Mouse (Mus musculus) intestine, embryonic 14.5 days (tissue): Measurements from ENCODE around the gene Stn1. TPM values are rescaled to one million over a fixed set of nuclear protein-coding genes. Genes with fewer than 3 reads are reported as not detected.
A peak's percentile ranks its signal among the peaks of the same experiment; 100 is the strongest.

Source experiments
- ATAC-seq: fragments of 200-750 bp; cut with Nextera tagmentation; replicated peaks from 2 replicates; pipeline ENCODE4 v1.8.0; 2017; ENCODE audit warnings: low read depth, moderate number of reproducible peaks, moderate TSS enrichment, moderate library complexity; ENCODE audit not compliant: low FRiP score, low TSS enrichment
- DNase-seq: peaks from one replicate; pipeline ENCODE4 v3.0.0-alpha.2; 2018; ENCODE audit warnings: low spot score
- H3K27ac ChIP-seq: fragments of 300-500 bp; sonication (generic); 2 replicates; pipeline ENCODE4 v1.5.1; 2014; ENCODE audit warnings: low read depth, mild to moderate bottlenecking, control low read depth
- H3K27me3 ChIP-seq: fragments of 300-500 bp; sonication (generic); replicated peaks from 2 replicates; pipeline ENCODE4 v1.6.1; 2014; ENCODE audit warnings: low read length, control low read depth; ENCODE audit not compliant: control insufficient read depth, insufficient read depth
- H3K36me3 ChIP-seq: fragments of 300-500 bp; sonication (generic); 2 replicates; pipeline ENCODE4 v1.6.1; 2014; ENCODE audit warnings: low read length, control low read depth; ENCODE audit not compliant: control insufficient read depth, insufficient read depth
- H3K4me1 ChIP-seq: fragments of 300-500 bp; sonication (generic); replicated peaks from 2 replicates; pipeline ENCODE4 v1.6.1; 2014; ENCODE audit warnings: low read length, control low read depth, mixed read lengths; ENCODE audit not compliant: control insufficient read depth, insufficient read depth
- H3K4me2 ChIP-seq: fragments of 300-500 bp; sonication (generic); 2 replicates; pipeline ENCODE4 v1.6.1; 2014; ENCODE audit warnings: low read length
- H3K4me3 ChIP-seq: fragments of 300-500 bp; sonication (generic); 2 replicates; pipeline ENCODE4 v1.5.1; 2014; ENCODE audit warnings: low read depth, low read length, control low read depth, mixed read lengths
- H3K9ac ChIP-seq: fragments of 300-500 bp; sonication (generic); 2 replicates; pipeline ENCODE4 v1.6.1; 2014; ENCODE audit warnings: mild to moderate bottlenecking, low read length
- H3K9me3 ChIP-seq: fragments of 300-500 bp; sonication (generic); 2 replicates; pipeline ENCODE4 v1.6.1; 2016; ENCODE audit warnings: low read length, control low read depth; ENCODE audit not compliant: control insufficient read depth
- WGBS: fragments of 180-500 bp; shearing (Covaris S2); extraction: QIAGEN DNeasy Blood & Tissue Kit; methylation state at CpG from one replicate; pipeline ENCODE4 v1.1.7; 2014; 5-methylcytosine and 5-hydroxymethylcytosine counted together
- polyA plus RNA-seq: library from polyadenylated mRNA; unstranded; fragments of >200 nt; fragmentation: Nextera tagmentation; extraction: Ambion mirVana; gene quantifications from 2 replicates; pipeline ENCODE4 v1.2.1, GENCODE M21; 2014

Stn1 gene
- polyA plus RNA-seq, 1 experiment from 2014 or later = 53.5 TPM

- Histone ChIP-seq H3K4me3 (no peak overlapping the region), H3K9ac (no peak overlapping the region), H3K27ac (no peak overlapping the region), H3K9me3 (0 out of 2 replicates have a peak, but pooled peaks cover 4% of the 10 kb centered on the region), H3K4me2 (no peak overlapping the region), H3K4me1 (peaks cover 6% of the 10 kb centered on the region), H3K36me3 (no peaks in the 10 kb centered on the region), H3K27me3 (no peaks in the 10 kb centered on the region)
- no peak for ATAC-seq
- WGBS = 31% methylated on average over 4 of the region's 4 CpGs
- DNase-seq = no peak
Observed at GRCm38 (mm10) chr19:47488250-47488649, 49.1 kb downstream of the Stn1 start.

DNA sequence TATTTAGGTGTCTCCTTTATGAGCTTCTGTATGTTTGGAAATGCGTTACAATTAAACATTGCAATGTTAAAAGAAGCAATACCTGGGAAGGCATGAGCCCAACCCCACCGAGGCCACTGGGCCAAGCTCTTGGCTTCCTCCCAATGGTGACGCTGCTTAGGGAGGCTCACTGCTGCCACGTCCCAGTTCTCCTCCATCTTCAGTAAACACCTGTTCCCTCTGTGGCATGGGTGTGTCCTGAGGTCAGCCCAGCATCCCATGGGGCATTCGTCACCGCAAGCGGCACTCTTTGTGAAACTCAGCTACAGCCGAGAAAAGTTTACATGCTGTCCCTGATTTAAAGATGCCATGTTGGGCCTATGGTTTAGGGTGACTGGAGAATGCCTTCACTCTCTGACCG is 49.7 kb downstream of the Stn1 start:
- Histone ChIP-seq H3K27ac (no peak overlapping the region), H3K27me3 (no peaks in the 10 kb centered on the region), H3K9me3 (0 out of 2 replicates have a peak, but pooled peaks cover 4% of the 10 kb centered on the region), H3K4me2 (no peak overlapping the region), H3K36me3 (no peaks in the 10 kb centered on the region), H3K4me3 (no peak overlapping the region), H3K9ac (no peak overlapping the region), H3K4me1 (peaks cover 6% of the 10 kb centered on the region)
- DNase-seq = no peak
- 83% methylated on average over 9 of the region's 9 CpGs for WGBS
- no peak for ATAC-seq

GRCm38 (mm10) chr19:47485997-47486566 is 51.2 kb downstream of the Stn1 start:
- 0 out of 2 replicates have a peak overlapping the region, but pooled peaks have one; percentile 14 for H3K9ac ChIP-seq
- no peak for DNase-seq

DNA sequence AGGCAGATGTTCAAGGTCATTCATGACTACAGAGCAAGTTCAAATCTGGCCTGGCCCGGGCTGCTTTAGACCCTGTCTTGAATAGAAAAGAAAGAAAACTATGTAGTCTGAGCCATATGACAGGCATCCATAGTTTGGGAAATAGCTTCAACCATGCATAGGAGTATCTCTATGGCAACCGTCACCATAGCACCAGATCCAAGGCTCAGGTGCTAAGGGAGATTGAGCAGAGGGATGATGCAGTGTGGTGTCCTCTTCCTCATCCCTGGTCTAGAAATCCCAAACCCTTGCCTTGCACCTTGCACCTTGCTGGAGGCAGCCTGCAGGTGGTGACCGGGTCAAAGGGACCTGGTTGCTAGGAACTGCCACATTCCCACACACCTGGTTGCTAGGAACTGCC is 53.2 kb downstream of the Stn1 start:
- DNase-seq = no peak
- H3K4me2 ChIP-seq = no peak overlapping the region
- peaks cover 3% of the 10 kb centered on the region; the same call in 1 of the 2 replicates for H3K9me3 ChIP-seq
- H3K4me3 ChIP-seq = no peak overlapping the region
- no peak for ATAC-seq
- no peak overlapping the region for H3K9ac ChIP-seq
- H3K4me1 ChIP-seq = peaks cover 6% of the 10 kb centered on the region
- WGBS = 83% methylated on average over 3 of the region's 3 CpGs
- no peaks in the 10 kb centered on the region for H3K27me3 ChIP-seq
- no peak overlapping the region for H3K27ac ChIP-seq
- H3K36me3 ChIP-seq = no peaks in the 10 kb centered on the region

More at GRCm38 (mm10) chr19:47485997-47486566, 51.2 kb downstream of the Stn1 start:
- Histone ChIP-seq H3K4me3 (no peak overlapping the region), H3K4me2 (peak overlapping the region; percentile 32), H3K4me1 (peaks cover 6% of the 10 kb centered on the region), H3K27me3 (no peaks in the 10 kb centered on the region), H3K36me3 (no peaks in the 10 kb centered on the region), H3K9me3 (peaks cover 6% of the 10 kb centered on the region; the same call in 1 of the 2 replicates), H3K27ac (peak overlapping the region; percentile 69; the same call in 1 of the 2 replicates)
- peak; percentile 71 for ATAC-seq
- 24% methylated on average over 9 of the region's 9 CpGs for WGBS

DNA sequence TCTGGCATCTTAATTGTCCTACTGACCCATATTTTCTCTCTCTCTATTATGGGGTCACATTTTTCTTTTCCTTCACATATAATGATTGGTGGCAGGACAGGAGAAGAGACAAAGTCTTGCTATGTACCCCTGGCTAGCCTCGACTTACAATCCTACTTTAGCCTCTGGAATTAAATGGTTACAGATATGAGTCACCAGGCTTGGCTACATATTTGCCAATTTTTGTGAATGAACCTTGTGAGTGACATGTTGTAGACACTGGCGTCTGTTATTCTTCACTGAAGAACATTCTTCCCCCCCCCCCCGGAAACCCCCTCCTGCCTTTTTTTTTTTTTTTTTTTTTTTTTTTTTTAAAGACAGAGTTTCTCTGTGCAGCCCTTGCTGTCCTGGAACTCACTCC is 54.0 kb downstream of the Stn1 start:
- DNase-seq = no peak

DNA sequence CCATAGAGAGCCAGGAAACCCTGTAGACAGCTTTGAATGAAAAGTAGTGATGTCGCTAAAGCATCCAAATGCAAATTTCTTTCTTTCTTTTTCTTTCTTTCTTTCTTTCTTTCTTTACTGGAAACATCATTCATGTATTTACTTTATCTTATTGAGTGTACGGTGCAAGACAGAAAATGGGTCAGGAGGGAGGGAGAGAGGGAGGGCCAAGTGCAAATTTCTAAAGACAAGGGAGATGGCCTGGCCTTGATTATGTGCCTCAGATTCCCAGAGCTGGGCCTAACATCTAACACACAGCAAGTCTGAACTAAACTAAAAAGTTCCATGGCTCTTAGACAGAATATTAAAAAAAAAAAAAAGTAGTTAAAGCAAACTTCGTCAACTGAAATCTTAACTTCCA is 63.9 kb downstream of the Stn1 start:
- 0 out of 2 replicates have a peak, but pooled peaks cover 6% of the 10 kb centered on the region for H3K4me1 ChIP-seq
- H3K4me3 ChIP-seq = no peak overlapping the region
- ATAC-seq (no peak), DNase-seq (no peak)
- H3K27ac ChIP-seq = no peak overlapping the region
- no peaks in the 10 kb centered on the region for H3K36me3 ChIP-seq
- no peaks in the 10 kb centered on the region for H3K9me3 ChIP-seq
- no peak overlapping the region for H3K4me2 ChIP-seq
- H3K9ac ChIP-seq = no peak overlapping the region
- no peaks in the 10 kb centered on the region for H3K27me3 ChIP-seq
- WGBS = 71% methylated on average over 3 of the region's 3 CpGs

More for the DNA sequence above, 54.0 kb downstream of the Stn1 start:
- no peaks in the 10 kb centered on the region for H3K36me3 ChIP-seq
- H3K9me3 ChIP-seq = peaks cover 2% of the 10 kb centered on the region; the same call in 1 of the 2 replicates
- H3K4me3 ChIP-seq = no peak overlapping the region
- peaks cover 6% of the 10 kb centered on the region for H3K4me1 ChIP-seq
- no peak overlapping the region for H3K9ac ChIP-seq
- no peak overlapping the region for H3K27ac ChIP-seq
- H3K4me2 ChIP-seq = no peak overlapping the region
- ATAC-seq = no peak
- WGBS = 59% methylated on average over 3 of the region's 3 CpGs
- no peaks in the 10 kb centered on the region for H3K27me3 ChIP-seq

GRCm38 (mm10) chr19:47472881-47473400 is 64.4 kb downstream of the Stn1 start:
- Histone ChIP-seq H3K4me2 (no peak overlapping the region), H3K9ac (no peak overlapping the region), H3K4me3 (no peak overlapping the region), H3K9me3 (no peaks in the 10 kb centered on the region), H3K36me3 (no peaks in the 10 kb centered on the region), H3K27ac (no peak overlapping the region), H3K4me1 (0 out of 2 replicates have a peak, but pooled peaks cover 6% of the 10 kb centered on the region), H3K27me3 (no peaks in the 10 kb centered on the region)
- 45% methylated on average over 15 of the region's 15 CpGs for WGBS
- ATAC-seq = no peak
- DNase-seq = no peak

DNA sequence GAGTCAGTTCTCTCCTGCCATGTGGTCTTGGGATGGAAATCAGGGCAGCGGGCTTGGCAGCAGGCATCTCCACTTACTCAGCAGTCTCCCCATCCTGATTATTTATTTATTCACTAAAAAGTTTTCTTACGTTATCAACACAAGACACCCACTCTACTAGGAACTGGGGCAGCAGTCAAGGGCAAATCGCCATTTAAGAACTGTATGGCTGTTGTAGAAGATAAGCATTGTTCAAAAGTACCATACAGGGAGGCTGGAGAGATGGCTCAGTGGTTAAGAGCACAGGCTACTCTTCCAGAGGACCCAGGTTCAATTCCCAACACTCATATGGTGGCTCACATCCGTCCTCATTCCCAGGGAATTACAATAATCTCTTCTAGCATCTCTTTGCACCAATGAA is 65.5 kb downstream of the Stn1 start:
- DNase-seq (no peak), ATAC-seq (no peak)
- H3K4me2 ChIP-seq = no peak overlapping the region
- H3K27me3 ChIP-seq = no peaks in the 10 kb centered on the region
- no peak overlapping the region for H3K27ac ChIP-seq
- H3K4me3 ChIP-seq = no peak overlapping the region
- H3K4me1 ChIP-seq = 0 out of 2 replicates have a peak, but pooled peaks cover 6% of the 10 kb centered on the region
- H3K9ac ChIP-seq = no peak overlapping the region
- 75% methylated on average over 4 of the region's 4 CpGs for WGBS
- no peaks in the 10 kb centered on the region for H3K9me3 ChIP-seq
- H3K36me3 ChIP-seq = no peaks in the 10 kb centered on the region

GRCm38 (mm10) chr19:47468750-47469149 is 68.6 kb downstream of the Stn1 start:
- ATAC-seq (no peak), DNase-seq (no peak)
- WGBS = 67% methylated on average over 3 of the region's 3 CpGs
- no peak overlapping the region for H3K27ac ChIP-seq
- no peak overlapping the region for H3K4me3 ChIP-seq
- H3K4me1 ChIP-seq = 0 out of 2 replicates have a peak, but pooled peaks cover 6% of the 10 kb centered on the region
- H3K4me2 ChIP-seq = no peak overlapping the region
- no peak overlapping the region for H3K9ac ChIP-seq
- H3K36me3 ChIP-seq = no peaks in the 10 kb centered on the region
- no peaks in the 10 kb centered on the region for H3K27me3 ChIP-seq
- H3K9me3 ChIP-seq = no peaks in the 10 kb centered on the region
